Mouse (Mus musculus): ENCODE data around the gene Mab21l3.

Mab21l3 gene

GRCm38 (mm10) chr3:101848816-101849215 is at the start of gene Mab21l3:
Gene Mab21l3 (minus strand): TSS chr3:101848959.
- no peak for DNase-seq (ENCODE audit: low spot score in 2 of 2)

GRCm38 (mm10) chr3:101897377-101897974 is 48.7 kb upstream of the Mab21l3 start:
- no peak for DNase-seq (ENCODE audit: low spot score in 2 of 2)

- peak; percentile 56 to 66 for DNase-seq (ENCODE audit: low spot score in 2 of 2)
These were observed 48.1 kb upstream of the Mab21l3 start for GRCm38 (mm10) chr3:101896893-101897292.

DNA sequence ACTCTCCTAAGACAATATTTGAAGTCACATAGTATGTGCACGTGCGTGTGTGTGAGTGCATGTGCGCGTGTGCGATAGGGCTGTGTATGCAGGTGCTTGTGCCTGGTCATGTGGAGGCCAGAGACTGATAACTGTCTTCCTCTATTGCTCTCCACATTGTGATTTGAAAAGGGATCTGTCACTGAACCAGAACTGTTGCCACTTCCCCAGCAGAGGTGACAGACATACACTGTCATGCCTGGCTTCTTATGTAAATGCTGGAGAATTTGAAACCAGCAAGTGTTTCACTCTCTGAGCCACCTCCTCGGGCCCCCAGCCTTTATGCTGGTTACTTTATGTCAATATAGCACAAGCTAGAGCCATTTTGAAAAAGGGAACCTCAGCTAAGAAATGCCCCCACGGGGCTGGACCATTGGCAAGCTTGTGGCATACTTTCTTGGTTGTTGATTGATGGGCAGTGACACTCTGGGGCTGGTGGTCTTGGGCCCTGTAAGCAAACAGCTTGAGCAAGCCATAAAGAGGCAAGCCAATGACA is 46.7 kb upstream of the Mab21l3 start:
- DNase-seq (ENCODE audit: low spot score in 2 of 2), result no peak

DNA sequence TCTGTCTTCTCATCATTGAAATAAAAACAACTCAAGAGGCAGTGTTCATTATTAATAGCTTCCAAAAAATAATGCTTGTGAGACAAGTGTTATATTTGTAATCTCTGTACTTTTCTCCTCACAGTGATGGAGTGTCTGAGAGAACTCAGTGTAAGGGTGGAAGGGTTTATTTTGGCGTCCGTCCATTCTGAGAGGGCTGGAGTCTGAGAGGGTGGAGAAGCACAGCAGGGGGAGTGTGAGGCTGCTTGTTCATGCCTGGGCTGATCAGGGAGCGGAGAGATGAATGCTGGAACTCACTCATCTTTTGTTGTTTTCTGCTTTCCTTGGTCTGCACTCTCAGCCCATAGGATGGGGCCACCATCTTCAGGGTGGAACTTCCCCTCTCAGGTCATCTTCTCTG is 36.8 kb upstream of the Mab21l3 start:
- DNase-seq (ENCODE audit: low spot score in 2 of 2), result peak in 1 of 2 experiments; percentile 17

DNA sequence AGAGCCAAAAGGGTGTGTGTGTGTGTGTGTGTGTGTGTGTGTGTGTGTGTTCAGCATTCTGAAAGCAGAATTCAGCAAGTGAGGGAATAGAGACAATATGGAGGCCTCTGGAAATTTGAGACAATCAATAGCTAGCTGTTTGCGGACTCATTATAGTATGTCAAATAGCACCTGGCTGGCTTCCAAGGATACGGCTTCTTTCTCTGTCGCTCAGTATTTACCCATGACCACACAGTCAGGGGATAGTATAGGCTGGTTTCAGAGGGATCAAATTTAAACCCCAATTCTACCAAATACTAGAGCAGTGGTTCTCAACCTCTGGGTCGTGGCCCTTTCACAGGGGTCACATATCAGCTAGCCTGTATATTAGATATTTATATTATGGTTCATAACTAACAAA is 36.3 kb upstream of the Mab21l3 start:
- DNase-seq (ENCODE audit: low spot score in 2 of 2), result no peak

DNA sequence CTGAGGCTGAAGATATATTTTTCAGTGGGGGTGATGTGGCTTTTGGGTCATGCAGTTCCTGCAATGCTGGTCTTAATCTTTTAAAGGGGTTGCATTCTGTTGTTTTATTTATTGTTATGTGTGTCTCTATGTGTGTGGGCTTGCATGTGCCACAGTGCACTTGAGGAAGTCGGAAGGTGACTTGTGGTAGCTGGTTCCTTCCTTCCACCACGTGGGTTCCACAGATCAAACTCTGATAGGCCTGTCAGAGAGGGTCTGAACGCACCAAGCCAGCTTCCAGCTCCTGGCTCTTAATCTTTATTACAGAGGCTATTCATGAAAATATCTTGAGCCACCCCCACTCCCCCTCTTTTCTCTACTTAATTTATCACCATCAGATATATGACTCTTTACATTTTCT is 35.1 kb upstream of the Mab21l3 start:
- no peak for DNase-seq (ENCODE audit: low spot score in 2 of 2)

- DNase-seq (ENCODE audit: low spot score in 2 of 2), result no peak
These were observed 33.0 kb upstream of the Mab21l3 start for GRCm38 (mm10) chr3:101881721-101882120.

DNA sequence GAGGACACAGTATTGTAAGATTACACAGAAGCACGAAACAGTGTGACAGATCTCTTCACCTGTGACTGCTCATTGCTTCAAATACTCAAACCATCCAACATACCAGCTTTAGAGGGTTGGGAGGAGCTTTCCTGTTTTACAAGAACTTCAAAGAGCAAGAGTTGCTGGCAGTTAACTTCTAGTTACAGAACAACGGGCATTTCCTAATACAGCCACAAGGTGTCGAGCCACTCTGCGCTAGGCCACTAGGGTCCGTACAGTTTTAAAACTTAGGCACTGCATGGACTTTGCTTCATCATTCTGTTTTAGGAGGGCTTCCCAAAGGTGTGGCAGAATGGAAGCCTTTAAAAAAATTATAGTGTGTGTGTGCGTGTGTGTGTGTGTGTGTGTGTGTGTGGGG is 32.1 kb upstream of the Mab21l3 start:
- no peak for DNase-seq (ENCODE audit: low spot score in 2 of 2)

- no peak for DNase-seq (ENCODE audit: low spot score in 2 of 2)
These were observed 29.4 kb upstream of the Mab21l3 start for GRCm38 (mm10) chr3:101878136-101878535.

- no peak for DNase-seq (ENCODE audit: low spot score in 2 of 2)
These were observed 27.9 kb upstream of the Mab21l3 start for GRCm38 (mm10) chr3:101876459-101877285.

- DNase-seq (ENCODE audit: low spot score in 2 of 2), result no peak
These were observed 26.6 kb upstream of the Mab21l3 start for GRCm38 (mm10) chr3:101875258-101875920.

- DNase-seq (ENCODE audit: low spot score in 2 of 2), result no peak
These were observed 24.4 kb upstream of the Mab21l3 start for GRCm38 (mm10) chr3:101873061-101873675.

DNA sequence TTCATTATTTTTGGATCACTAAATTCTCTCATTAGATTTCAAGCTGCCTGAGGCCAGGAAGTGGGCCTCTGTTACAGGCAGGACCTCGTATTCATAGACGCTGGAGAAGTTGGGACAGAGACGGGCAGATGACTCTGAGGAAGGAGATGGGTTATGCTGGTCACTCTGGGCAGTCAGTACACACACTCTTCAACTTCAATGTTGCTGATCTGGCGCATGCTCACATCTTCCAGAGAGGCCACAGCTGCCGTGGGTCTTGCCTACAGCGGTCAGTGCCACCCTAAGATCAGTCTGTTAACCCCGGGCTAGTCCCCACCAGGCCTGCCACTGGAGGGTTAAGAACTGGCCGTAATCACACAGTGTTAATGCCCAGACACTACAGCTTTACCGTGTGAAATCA is 23.2 kb upstream of the Mab21l3 start:
- DNase-seq (ENCODE audit: low spot score in 2 of 2), result no peak

DNA sequence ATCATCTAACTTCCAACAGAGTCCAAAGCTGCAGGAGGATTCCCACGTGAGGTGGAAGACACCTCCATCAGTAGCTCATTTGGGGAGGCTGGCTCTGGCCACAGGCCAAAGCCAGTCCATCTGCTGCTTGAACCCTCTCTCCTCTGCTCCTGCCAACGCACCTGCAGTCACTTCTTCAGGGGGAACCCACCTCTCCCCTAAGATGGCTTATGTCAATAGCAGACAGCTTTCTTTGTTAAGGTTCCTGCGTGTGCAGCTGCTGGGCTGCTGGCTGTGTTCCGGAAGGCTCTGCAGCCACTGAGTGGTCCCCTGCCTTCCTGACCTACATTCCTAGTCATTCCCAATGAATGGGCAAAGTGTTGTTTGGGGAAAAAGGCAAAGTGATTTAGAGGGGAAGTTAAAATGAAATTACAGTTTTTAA is 18.3 kb upstream of the Mab21l3 start:
- peak; percentile 46 to 64 for DNase-seq (ENCODE audit: low spot score in 2 of 2)

DNA sequence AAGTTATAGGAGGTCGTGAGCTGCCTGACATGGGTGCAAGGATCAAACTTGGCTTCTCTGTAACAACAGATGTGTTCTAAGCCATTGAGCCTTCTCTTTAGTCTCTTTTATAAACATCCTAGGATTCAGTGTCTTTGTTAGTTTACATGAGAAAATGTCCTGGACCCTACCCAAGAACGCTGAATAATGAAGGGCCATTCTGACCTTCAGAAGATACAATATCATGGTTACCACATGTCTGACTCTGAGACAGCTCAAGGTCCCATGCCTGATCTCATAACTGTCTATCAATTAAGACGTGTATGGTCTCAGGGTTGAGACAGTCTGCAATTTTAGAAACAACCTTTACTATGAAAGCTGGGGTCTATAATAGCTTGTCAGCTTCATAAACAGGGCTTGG is 13.1 kb upstream of the Mab21l3 start:
- no peak for DNase-seq (ENCODE audit: low spot score in 2 of 2)

GRCm38 (mm10) chr3:101860151-101860550 is 11.4 kb upstream of the Mab21l3 start:
- peak in 1 of 2 experiments; percentile 38 for DNase-seq (ENCODE audit: low spot score in 2 of 2)

DNA sequence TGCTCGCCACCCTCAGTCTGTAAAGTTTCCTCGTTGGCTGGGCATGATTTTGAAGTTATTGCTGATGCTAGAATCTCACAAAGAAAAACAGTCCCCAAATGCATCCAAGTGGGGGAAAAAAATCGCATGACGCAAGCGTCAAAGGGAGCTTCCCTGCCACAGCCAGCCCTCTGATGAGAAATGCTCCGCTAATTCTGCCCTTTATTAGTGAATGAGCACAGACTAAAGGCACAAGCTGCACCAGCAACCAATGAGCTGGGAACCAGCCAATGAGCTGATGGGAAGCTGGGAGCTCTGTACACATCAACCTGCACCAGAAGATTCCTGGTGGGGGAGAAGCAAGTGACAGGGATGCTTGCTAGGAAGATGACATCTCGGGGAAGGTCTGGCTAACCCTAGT is 11.0 kb upstream of the Mab21l3 start:
- DNase-seq (ENCODE audit: low spot score in 2 of 2), result no peak

GRCm38 (mm10) chr3:101854075-101854474 is 5.3 kb upstream of the Mab21l3 start:
- DNase-seq (ENCODE audit: low spot score in 2 of 2), result peak in 1 of 2 experiments; percentile 17

DNA sequence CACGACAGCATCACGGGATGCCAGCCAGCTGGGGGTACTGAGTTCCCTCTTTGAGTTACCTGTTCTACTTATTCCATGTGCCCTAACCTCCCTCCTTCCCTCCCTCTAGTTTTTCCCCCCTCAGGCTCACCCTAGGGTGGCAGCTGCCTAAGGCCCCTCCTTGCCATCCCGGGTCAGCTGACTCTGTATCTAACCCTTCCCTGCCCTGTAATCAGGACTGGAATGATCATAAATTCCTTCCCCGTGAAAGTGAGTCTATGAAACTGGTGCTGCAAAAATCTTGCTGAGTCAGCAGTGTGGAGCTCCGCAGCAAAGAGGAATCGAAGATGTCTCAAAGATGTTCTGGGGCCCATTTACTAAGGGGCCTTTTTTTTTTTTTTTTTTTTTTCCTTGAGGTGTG is 2.6 kb upstream of the Mab21l3 start:
- DNase-seq (ENCODE audit: low spot score in 2 of 2), result no peak

DNA sequence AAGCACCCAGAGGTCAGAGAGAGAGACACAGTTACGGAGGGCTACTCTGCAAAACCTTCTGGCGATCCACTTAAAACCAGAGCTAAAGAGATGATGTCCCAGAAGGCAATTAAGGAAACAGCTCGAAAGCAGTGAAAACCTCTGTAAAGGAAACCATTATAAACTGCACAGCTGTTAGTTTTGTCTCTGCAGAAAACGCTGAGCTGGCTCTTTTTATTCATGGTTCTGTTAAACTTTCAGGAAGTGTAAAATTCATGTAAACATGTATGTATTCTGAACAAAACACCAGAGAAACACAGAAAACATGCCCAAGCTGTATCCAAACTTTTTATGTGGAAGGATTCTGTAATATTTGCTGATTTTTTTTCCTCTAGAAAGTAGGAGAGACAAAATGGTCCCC is 2.7 kb downstream of the Mab21l3 start:
- no peak for DNase-seq (ENCODE audit: low spot score in 2 of 2)
